Mouse (Mus musculus) macrophage (primary cell): ENCODE data around the gene Kif16b. TPM values are rescaled to one million over a fixed set of nuclear protein-coding genes. Genes with fewer than 3 reads are reported as not detected.

Source experiments
- H3K27ac ChIP-seq: fragments of 350-480 bp; formaldehyde crosslinking; 2 replicates; pipeline ENCODE4 v1.9.0; 2021
- H3K36me3 ChIP-seq: fragments of 350-480 bp; formaldehyde crosslinking; 2 replicates; pipeline ENCODE4 v1.9.0; 2021; ENCODE audit errors: inconsistent target
- H3K4me3 ChIP-seq: fragments of 350-480 bp; formaldehyde crosslinking; 2 replicates; pipeline ENCODE4 v1.9.0; 2021; ENCODE audit errors: inconsistent target
- H3K79me2 ChIP-seq: fragments of 350-480 bp; formaldehyde crosslinking; 2 replicates; pipeline ENCODE4 v1.9.0; 2021; ENCODE audit errors: inconsistent target
- WGBS: methylation state at CpG from one replicate; pipeline ENCODE4 v1.1.7; 2026; ENCODE audit warnings: inconsistent platforms; ENCODE audit not compliant: missing documents; 5-methylcytosine and 5-hydroxymethylcytosine counted together
- polyA plus RNA-seq: library from polyadenylated mRNA; stranded (reverse); fragments of 250-400 nt; gene quantifications from 3 replicates; pipeline ENCODE4 v1.2.4, GENCODE M21; 2018; ENCODE audit warnings: inconsistent platforms

Gene Kif16b
- polyA plus RNA-seq, 1 experiment from 2014 or later: 19.8 TPM

DNA sequence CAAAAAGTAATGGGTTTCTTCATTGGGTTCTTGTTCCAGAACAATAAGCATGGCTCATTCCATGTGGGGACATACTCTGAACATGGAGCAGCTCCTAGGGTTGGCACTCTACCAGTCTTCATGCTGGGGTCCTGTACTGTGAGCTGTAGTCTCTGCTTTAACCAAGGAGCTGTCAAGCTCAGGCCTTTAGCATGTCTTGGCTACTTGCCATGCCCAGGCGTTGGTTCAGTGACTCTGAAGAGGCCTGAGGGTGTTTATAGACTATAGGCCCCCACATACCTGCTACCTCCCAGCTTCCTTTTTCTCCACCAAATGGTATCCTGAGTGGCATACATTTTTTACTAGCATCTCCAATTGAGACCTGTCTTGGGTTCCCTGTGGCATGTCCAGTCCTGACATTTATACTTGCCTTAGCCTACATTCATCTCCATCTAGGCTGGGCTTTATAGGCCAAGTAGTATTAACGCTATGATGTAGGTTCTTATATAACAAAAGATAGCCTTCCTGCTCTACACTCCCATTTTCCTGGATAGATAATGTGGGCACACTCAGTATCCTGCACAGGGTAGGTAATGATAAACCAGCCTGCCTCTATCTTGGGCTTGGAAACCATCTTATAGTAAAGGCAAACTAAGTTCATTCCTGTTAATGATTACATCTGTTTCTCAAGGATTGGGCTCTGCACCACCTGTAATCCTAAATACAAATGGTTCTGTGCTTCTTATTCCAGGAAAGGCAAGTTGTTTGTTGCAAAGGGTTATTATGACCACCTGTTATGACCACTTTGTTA is 271.6 kb downstream of the Kif16b start:
- no peaks in the 10 kb centered on the region for H3K79me2 ChIP-seq
- no peak overlapping the region for H3K27ac ChIP-seq
- no peak overlapping the region for H3K4me3 ChIP-seq
- WGBS: 96% methylated on average over 2 of the region's 2 CpGs
- H3K36me3 ChIP-seq: no peaks in the 10 kb centered on the region

- Histone ChIP-seq H3K36me3 (no peaks in the 10 kb centered on the region), H3K27ac (no peak overlapping the region), H3K79me2 (no peaks in the 10 kb centered on the region), H3K4me3 (no peak overlapping the region)
- WGBS: 97% methylated on average over 4 of the region's 4 CpGs
Measured at GRCm38 (mm10) chr2:142625756-142626155, 275.6 kb downstream of the Kif16b start.

GRCm38 (mm10) chr2:142625101-142625500 is 276.2 kb downstream of the Kif16b start:
- no peak overlapping the region for H3K27ac ChIP-seq
- H3K36me3 ChIP-seq: no peaks in the 10 kb centered on the region
- H3K79me2 ChIP-seq: no peaks in the 10 kb centered on the region
- no peak overlapping the region for H3K4me3 ChIP-seq
- WGBS: 88% methylated on average over 3 of the region's 3 CpGs

DNA sequence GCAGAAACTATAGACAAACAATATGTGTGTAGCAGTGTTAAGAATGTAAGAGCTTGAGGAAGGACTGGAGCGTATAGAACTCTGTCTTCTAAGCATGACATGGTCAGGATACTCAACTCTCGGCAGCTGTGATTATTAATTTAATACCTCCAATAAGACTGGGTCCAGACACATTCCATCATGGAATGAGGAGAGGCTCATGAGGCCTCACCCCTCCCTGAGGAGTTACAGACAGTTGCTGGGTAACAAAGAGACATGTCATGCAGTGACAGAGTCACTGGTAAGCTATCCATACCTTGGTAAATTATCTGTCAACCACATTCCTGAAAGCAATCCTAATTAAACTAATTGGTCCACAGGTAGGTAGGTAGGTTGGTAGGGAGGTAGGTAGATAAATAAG is 277.1 kb downstream of the Kif16b start:
- H3K27ac ChIP-seq: no peak overlapping the region
- no peak overlapping the region for H3K4me3 ChIP-seq
- H3K36me3 ChIP-seq: no peaks in the 10 kb centered on the region; the same call in 1 of the 2 replicates
- WGBS: 95% methylated on average over 2 of the region's 2 CpGs
- H3K79me2 ChIP-seq: no peaks in the 10 kb centered on the region

DNA sequence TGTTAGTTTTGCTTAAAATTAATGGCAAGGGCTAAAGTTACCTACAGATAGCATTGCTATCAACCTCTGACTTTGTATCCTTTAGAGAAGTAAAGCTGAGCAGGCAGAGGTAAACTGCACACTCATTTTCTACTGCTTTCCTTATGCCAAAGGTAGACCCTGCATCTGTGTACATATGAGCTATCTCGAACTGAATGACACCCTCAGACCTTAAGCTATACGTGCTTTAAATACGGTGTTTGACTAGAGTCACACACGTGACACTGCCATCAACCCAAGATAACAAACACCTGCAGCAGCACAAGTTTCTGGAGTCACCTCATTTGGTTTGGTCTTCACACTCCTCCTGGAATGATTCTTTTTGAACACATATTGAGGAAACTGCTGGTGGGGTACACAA is 280.2 kb downstream of the Kif16b start:
- no peak overlapping the region for H3K27ac ChIP-seq

DNA sequence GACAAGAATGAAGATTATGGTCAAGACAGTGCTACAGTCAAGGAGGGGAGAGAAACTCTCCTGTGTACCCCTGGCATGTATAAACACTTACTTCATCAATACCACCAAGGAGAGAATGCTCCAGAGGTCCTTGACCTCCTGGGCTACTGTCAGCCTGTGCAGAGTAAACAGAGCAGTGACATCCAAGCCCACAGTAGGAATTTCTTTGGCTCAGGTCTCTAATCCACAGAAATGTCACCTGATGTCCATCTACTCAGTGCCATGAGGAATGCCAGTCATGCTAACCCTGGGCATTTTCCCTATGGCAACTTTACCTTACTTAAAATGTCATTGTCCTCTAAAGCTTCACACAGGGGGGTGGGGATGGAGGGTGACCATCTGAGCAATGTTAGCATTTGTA is 281.4 kb downstream of the Kif16b start:
- H3K36me3 ChIP-seq: no peaks in the 10 kb centered on the region; the same call in 1 of the 2 replicates

More for the DNA sequence above, 280.2 kb downstream of the Kif16b start:
- Histone ChIP-seq H3K79me2 (no peaks in the 10 kb centered on the region), H3K4me3 (no peak overlapping the region), H3K36me3 (no peaks in the 10 kb centered on the region; the same call in 1 of the 2 replicates)
- WGBS: 96% methylated on average over 4 of the region's 4 CpGs

DNA sequence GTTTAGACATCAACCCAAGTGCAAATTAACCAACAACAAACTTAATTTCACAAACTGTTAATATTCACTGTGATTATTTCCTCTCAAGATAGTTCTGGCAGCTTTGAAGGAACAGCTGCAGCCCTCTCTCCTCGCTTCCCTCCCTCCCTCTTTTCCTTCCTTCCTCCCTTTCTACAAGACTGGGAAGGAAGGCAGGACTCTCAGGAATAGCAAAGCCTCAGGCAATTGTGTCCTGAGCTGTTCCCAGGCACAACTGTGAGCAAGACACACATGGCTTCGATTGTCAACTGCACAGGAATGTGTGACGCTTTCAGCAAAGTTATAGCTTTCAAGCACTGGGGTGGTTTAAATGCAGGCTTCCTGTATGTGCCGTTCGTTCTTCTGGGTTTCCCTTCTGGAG is 286.8 kb downstream of the Kif16b start:
- H3K36me3 ChIP-seq: no peaks in the 10 kb centered on the region; the same call in 1 of the 2 replicates
- WGBS: 55% methylated on average over 5 of the region's 5 CpGs
- H3K4me3 ChIP-seq: no peak overlapping the region
- no peaks in the 10 kb centered on the region for H3K79me2 ChIP-seq
- H3K27ac ChIP-seq: no peak overlapping the region

More for the DNA sequence above, 281.4 kb downstream of the Kif16b start:
- no peak overlapping the region for H3K27ac ChIP-seq
- H3K4me3 ChIP-seq: no peak overlapping the region
- no peaks in the 10 kb centered on the region for H3K79me2 ChIP-seq

GRCm38 (mm10) chr2:142612359-142612953 is 288.9 kb downstream of the Kif16b start:
- H3K79me2 ChIP-seq: no peaks in the 10 kb centered on the region
- no peak overlapping the region for H3K4me3 ChIP-seq
- no peaks in the 10 kb centered on the region for H3K36me3 ChIP-seq
- H3K27ac ChIP-seq: no peak overlapping the region
- 83% methylated on average over 5 of the region's 5 CpGs for WGBS

DNA sequence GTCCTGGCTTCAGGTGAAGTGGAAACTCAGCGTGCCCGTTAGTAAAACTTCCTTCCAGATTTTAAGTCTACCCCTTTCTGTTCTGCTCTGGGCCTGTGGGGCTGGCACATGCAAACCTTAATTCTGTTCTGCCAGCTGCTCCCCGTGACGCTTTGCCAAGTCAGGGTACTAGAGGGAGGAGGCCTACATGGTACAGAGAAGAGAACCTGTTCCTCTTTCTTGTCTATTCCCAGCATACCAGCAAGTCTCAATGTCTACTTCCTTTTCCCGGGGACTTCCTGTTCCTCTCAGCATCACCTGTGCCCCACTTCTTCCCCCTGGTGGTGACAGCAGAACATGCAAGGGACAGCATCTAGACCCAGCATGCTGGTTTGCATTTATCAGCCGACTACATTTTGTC is 290.2 kb downstream of the Kif16b start:
- Histone ChIP-seq H3K27ac (no peak overlapping the region), H3K36me3 (no peaks in the 10 kb centered on the region), H3K4me3 (no peak overlapping the region), H3K79me2 (no peaks in the 10 kb centered on the region)
- 41% methylated on average over 6 of the region's 6 CpGs for WGBS

DNA sequence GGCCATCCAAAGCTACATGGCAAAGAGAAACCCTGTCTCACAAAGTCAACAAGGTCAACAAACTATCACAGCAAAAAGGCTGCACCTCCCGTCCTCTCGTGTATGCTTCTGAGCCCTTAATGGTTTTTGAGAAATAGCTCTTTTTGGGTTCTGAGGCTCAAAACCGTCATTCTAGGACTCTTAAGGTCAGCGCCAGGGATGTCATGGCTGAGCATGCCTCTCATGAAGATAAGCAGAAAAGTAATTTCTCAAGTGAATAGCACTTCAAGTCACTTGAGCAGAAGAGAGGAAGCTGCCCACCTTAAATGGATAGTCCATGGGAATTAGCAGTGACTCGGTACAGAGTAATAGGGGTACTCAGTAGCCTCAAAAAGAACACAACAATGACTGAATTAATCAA is 291.1 kb downstream of the Kif16b start:
- 99% methylated on average over 5 of the region's 5 CpGs for WGBS
- no peaks in the 10 kb centered on the region for H3K79me2 ChIP-seq
- no peak overlapping the region for H3K27ac ChIP-seq
- no peak overlapping the region for H3K4me3 ChIP-seq
- H3K36me3 ChIP-seq: no peaks in the 10 kb centered on the region

DNA sequence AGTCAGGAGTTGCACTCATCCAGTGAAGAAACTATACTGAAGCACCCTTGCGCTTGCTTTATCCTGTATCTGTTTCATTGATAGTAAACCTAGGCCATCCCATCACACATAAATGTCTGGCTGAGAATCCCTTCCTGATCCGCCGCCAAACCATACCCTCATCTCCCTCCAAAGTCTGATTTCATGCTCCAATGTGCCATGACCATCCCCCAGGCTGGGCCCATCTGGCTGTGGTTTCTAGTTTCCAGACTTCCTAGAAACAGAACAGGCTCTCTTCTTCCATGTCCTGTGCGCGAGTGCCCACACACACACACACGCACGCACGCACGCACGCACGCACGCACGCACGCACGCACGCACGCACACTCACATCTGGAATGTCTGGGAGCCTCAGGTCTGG is 292.6 kb downstream of the Kif16b start:
- Histone ChIP-seq H3K79me2 (no peaks in the 10 kb centered on the region), H3K27ac (no peak overlapping the region), H3K36me3 (no peaks in the 10 kb centered on the region), H3K4me3 (no peak overlapping the region)
- WGBS: 94% methylated on average over 13 of the region's 17 CpGs

GRCm38 (mm10) chr2:142604762-142605161 is 296.6 kb downstream of the Kif16b start:
- Histone ChIP-seq H3K4me3 (no peak overlapping the region), H3K79me2 (no peaks in the 10 kb centered on the region), H3K36me3 (no peaks in the 10 kb centered on the region), H3K27ac (no peak overlapping the region)
- WGBS: 92% methylated on average over 3 of the region's 4 CpGs

DNA sequence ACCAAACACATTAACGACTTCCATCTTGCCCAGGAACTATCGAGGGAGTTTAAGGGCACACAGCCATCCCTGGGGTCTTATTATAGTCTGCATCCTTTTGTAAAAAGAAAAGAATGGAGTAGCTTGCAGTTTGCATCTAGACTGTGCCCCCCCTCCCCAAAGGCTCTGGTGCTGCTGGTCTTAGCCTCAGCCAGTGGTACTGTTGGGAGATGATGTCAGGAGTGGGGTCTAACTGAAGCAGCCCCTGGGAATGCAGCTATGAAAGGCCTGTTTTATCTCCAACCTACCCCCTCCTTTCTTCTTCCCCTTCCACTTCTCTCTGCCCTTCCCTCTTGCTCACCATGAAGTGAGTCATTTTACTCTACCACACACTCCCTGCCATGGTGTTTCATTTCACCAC is 298.1 kb downstream of the Kif16b start:
- WGBS: 81% methylated on average over 2 of the region's 2 CpGs
- no peak overlapping the region for H3K4me3 ChIP-seq

DNA sequence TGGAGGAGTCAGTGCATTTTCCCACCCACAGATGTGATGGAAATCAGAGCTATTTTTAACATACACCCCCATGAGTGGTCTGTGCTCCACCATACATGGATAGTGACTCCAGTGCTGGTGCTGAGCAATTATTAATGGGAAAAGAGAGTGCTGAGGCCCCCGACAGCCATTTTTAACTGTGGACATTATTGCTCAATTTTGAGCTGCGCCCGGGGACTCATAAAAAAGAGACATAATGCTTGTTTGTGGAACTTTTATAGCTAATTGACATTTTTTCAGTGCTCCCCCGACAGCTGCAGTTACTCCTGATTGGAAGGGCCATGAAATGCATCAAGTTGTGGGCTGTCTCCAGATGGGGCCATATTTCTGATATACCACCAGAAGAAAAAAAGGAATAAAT is 302.1 kb downstream of the Kif16b start:
- WGBS: 83% methylated on average over 4 of the region's 4 CpGs
- no peaks in the 10 kb centered on the region for H3K36me3 ChIP-seq
- no peak overlapping the region for H3K27ac ChIP-seq

More for the DNA sequence above, 298.1 kb downstream of the Kif16b start:
- Histone ChIP-seq H3K79me2 (no peaks in the 10 kb centered on the region), H3K36me3 (no peaks in the 10 kb centered on the region), H3K27ac (no peak overlapping the region)

More for the DNA sequence above, 302.1 kb downstream of the Kif16b start:
- no peak overlapping the region for H3K4me3 ChIP-seq
- H3K79me2 ChIP-seq: no peaks in the 10 kb centered on the region
